Mouse (Mus musculus) heart, embryonic 14.5 days (tissue): ENCODE measurements at regions not wholly inside any gene's neighbourhood (a gene's known extent, or its start where the extent isn't known, plus 50 kb on each side); places are given as distances from the start of the nearest gene placed in this dataset.

Experiments
- ATAC-seq: fragments of 200-750 bp; cut with Nextera tagmentation; 2 replicates; pipeline ENCODE4 v1.8.0; 2017; ENCODE audit warnings: low read depth, moderate TSS enrichment; ENCODE audit not compliant: insufficient number of reproducible peaks, insufficient read depth, low FRiP score
- H3K27ac ChIP-seq, 2 experiments: fragments of 200-500 bp in 1 of 2; fragments of 300-500 bp in 1 of 2; sonication (generic) in 1 of 2; replicated peaks in 1 of 2; 2 replicates each; pipeline ENCODE4 v1.5.1; 2012 to 2014; ENCODE audit warnings: low read depth in 2 of 2, low read length in 2 of 2, control low read depth in 1 of 2, mild to moderate bottlenecking in 1 of 2, mixed read lengths in 1 of 2; ENCODE audit not compliant: control insufficient read depth in 1 of 2, insufficient read depth in 1 of 2
- H3K27me3 ChIP-seq: fragments of 300-500 bp; sonication (generic); 2 replicates; pipeline ENCODE4 v1.6.1; 2014; ENCODE audit warnings: mild to moderate bottlenecking, low read length, control low read depth; ENCODE audit not compliant: control insufficient read depth, insufficient read depth
- H3K36me3 ChIP-seq: fragments of 300-500 bp; sonication (generic); 2 replicates; pipeline ENCODE4 v1.6.1; 2014; ENCODE audit warnings: mild to moderate bottlenecking, control low read depth, low read length, mixed read lengths; ENCODE audit not compliant: control insufficient read depth, insufficient read depth
- H3K4me1 ChIP-seq, 2 experiments: fragments of 200-500 bp in 1 of 2; fragments of 300-500 bp in 1 of 2; sonication (generic) in 1 of 2; 2 replicates each; pipeline ENCODE4 v1.6.1; 2012 to 2014; ENCODE audit warnings: low read length in 2 of 2, control low read depth in 1 of 2, mixed read lengths in 1 of 2; ENCODE audit not compliant: control insufficient read depth in 2 of 2, insufficient read depth in 2 of 2
- H3K4me2 ChIP-seq: fragments of 300-500 bp; sonication (generic); 2 replicates; pipeline ENCODE4 v1.6.1; 2014; ENCODE audit warnings: mild to moderate bottlenecking, low read length
- H3K4me3 ChIP-seq, 2 experiments: fragments of 200-500 bp in 1 of 2; fragments of 300-500 bp in 1 of 2; sonication (generic) in 1 of 2; 2 replicates each; pipeline ENCODE4 v1.5.1; 2012 to 2014; ENCODE audit warnings: low read length in 2 of 2, mild to moderate bottlenecking in 2 of 2, control low read depth in 1 of 2, low read depth in 1 of 2, moderate library complexity in 1 of 2; ENCODE audit not compliant: control insufficient read depth in 1 of 2, insufficient read depth in 1 of 2
- H3K9ac ChIP-seq: fragments of 300-500 bp; sonication (generic); 2 replicates; pipeline ENCODE4 v1.6.1; 2014; ENCODE audit warnings: mild to moderate bottlenecking, low read length
- H3K9me3 ChIP-seq: fragments of 300-500 bp; sonication (generic); 2 replicates; pipeline ENCODE4 v1.6.1; 2016; ENCODE audit warnings: low read length, control low read depth; ENCODE audit not compliant: control insufficient read depth
- WGBS: fragments of 180-500 bp; shearing (Covaris S2); extraction: QIAGEN DNeasy Blood & Tissue Kit; methylation state at CpG from one replicate; pipeline ENCODE4 v1.1.7; 2014; 5-methylcytosine and 5-hydroxymethylcytosine counted together

GRCm38 (mm10) chr3:149275478-149276132 is 285.2 kb upstream of the Adgrl2 start:
- Histone ChIP-seq H3K27ac (no peak overlapping the region; a peak in 2 of 4 replicates), H3K4me3 (no peak overlapping the region), H3K4me1 (peaks cover 0 to 7% of the 10 kb centered on the region in 2 experiments; a peak in 2 of 4 replicates), H3K27me3 (no peaks in the 10 kb centered on the region), H3K9me3 (no peaks in the 10 kb centered on the region), H3K4me2 (no peak overlapping the region), H3K9ac (no peak overlapping the region), H3K36me3 (no peaks in the 10 kb centered on the region)
- ATAC-seq = 0 out of 2 replicates have a peak, but pooled peaks have one; percentile 35
- 52% methylated on average over 6 of the region's 6 CpGs for WGBS

DNA sequence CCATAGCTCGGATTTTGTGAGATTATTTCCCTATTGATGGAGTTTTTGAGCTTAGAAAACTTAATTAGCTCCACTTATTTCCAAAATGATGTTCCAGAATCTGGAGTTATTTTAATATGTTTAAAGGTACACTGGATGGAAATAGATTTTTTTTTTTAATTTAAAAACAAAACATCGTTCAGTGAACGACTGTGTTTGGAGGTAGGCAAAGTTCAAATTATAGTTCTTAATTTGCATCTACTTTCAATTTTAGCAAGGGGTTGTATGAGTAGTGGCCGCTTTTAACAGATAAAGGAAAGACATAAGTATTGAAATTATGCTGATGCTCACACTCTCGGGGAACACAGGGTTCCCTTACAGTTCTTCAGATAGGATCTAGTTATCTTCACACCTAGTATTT is 284.6 kb upstream of the Adgrl2 start:
- Histone ChIP-seq H3K4me2 (peak overlapping the region; percentile 42), H3K4me1 (peaks cover 0 to 7% of the 10 kb centered on the region in 2 experiments; a peak in 2 of 4 replicates), H3K27ac (no peak overlapping the region; a peak in 1 of 4 replicates), H3K9ac (no peak overlapping the region), H3K4me3 (no peak overlapping the region), H3K27me3 (no peaks in the 10 kb centered on the region), H3K36me3 (no peaks in the 10 kb centered on the region), H3K9me3 (no peaks in the 10 kb centered on the region)
- WGBS = 79% methylated on average over 5 of the region's 5 CpGs
- ATAC-seq = no peak

- no peak for ATAC-seq
- H3K27me3 ChIP-seq = no peaks in the 10 kb centered on the region
- H3K4me2 ChIP-seq = peak overlapping the region; percentile 42
- no peaks in the 10 kb centered on the region for H3K9me3 ChIP-seq
- H3K9ac ChIP-seq = no peak overlapping the region
- H3K36me3 ChIP-seq = no peaks in the 10 kb centered on the region
- H3K4me3 ChIP-seq = 0 out of 4 replicates have a peak overlapping the region, but pooled peaks of 1 of the 2 experiments have one; percentile 4
- H3K27ac ChIP-seq = no peak overlapping the region
- WGBS = 30% methylated on average over 12 of the region's 12 CpGs
- peaks cover 0 to 7% of the 10 kb centered on the region in 2 experiments; a peak in 2 of 4 replicates for H3K4me1 ChIP-seq
These were observed 283.8 kb upstream of the Adgrl2 start for GRCm38 (mm10) chr3:149273993-149274692.

DNA sequence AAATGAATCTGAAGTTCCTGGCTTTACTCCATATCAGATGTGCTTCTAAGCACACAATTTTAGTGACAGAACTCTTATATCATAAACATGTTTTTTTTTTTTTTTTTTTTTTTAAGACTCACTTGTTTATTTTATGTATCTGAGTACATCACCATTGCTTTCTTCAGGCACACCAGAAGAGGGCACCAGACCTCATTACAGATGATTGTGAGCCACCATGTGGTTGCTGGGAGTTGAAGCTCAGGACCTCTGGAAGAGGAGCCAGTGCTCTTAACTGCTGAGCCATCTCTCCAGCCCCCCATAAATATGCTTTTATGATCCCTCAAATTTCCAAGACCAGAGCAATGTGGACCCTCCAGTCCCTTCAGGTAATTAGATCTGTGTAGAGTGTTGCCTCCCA is 280.1 kb upstream of the Adgrl2 start:
- H3K4me1 ChIP-seq = peaks cover 0 to 7% of the 10 kb centered on the region in 2 experiments; a peak in 2 of 4 replicates

GRCm38 (mm10) chr3:149262332-149262970 is 272.1 kb upstream of the Adgrl2 start:
- no peak for ATAC-seq
- no peak overlapping the region for H3K9ac ChIP-seq
- no peaks in the 10 kb centered on the region for H3K9me3 ChIP-seq
- 0 out of 4 replicates have a peak overlapping the region, but pooled peaks of 1 of the 2 experiments have one; percentile 19 for H3K27ac ChIP-seq
- H3K4me2 ChIP-seq = no peak overlapping the region
- H3K4me3 ChIP-seq = no peak overlapping the region
- peaks cover 5 to 16% of the 10 kb centered on the region in 2 experiments for H3K4me1 ChIP-seq
- WGBS = 23% methylated on average over 3 of the region's 3 CpGs
- no peaks in the 10 kb centered on the region for H3K27me3 ChIP-seq
- H3K36me3 ChIP-seq = no peaks in the 10 kb centered on the region

More for the DNA sequence above, 280.1 kb upstream of the Adgrl2 start:
- no peak overlapping the region for H3K9ac ChIP-seq
- H3K36me3 ChIP-seq = no peaks in the 10 kb centered on the region
- no peak overlapping the region for H3K27ac ChIP-seq
- no peaks in the 10 kb centered on the region for H3K9me3 ChIP-seq
- H3K4me2 ChIP-seq = no peak overlapping the region
- H3K4me3 ChIP-seq = no peak overlapping the region
- no peaks in the 10 kb centered on the region for H3K27me3 ChIP-seq
- no peak for ATAC-seq

- H3K4me1 ChIP-seq = peaks cover 7 to 19% of the 10 kb centered on the region in 2 experiments
- H3K27me3 ChIP-seq = no peaks in the 10 kb centered on the region
- no peak for ATAC-seq
- H3K36me3 ChIP-seq = no peaks in the 10 kb centered on the region
- H3K9ac ChIP-seq = no peak overlapping the region
- H3K4me3 ChIP-seq = no peak overlapping the region
- H3K27ac ChIP-seq = 0 out of 4 replicates have a peak overlapping the region, but pooled peaks of 1 of the 2 experiments have one; percentile 11
- 95% methylated on average over 6 of the region's 6 CpGs for WGBS
- no peak overlapping the region for H3K4me2 ChIP-seq
- H3K9me3 ChIP-seq = no peaks in the 10 kb centered on the region
These were observed 271.4 kb upstream of the Adgrl2 start for GRCm38 (mm10) chr3:149261764-149262163.

DNA sequence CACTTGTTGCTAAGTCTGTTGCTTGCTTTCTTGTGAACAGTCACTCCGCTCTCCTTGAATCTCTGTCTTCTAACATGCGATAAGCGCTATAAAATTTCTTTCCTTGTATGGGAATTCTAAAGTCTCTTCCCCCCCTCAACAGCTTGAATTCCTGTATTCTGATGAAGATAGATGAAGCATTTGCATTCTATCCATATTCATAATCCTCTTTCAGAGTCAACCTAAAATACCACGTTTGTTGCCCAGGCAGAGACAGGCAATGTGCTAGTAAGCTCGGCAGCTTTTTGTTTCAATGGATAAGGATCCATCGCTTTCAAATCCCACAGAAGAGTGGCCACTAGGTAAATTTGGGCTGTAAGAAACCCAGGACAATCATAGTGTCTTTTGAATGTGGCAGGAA is 268.5 kb upstream of the Adgrl2 start:
- Histone ChIP-seq H3K4me1 (peaks cover 7 to 27% of the 10 kb centered on the region in 2 experiments), H3K27ac (no peak overlapping the region), H3K4me2 (no peak overlapping the region), H3K9ac (no peak overlapping the region), H3K9me3 (no peaks in the 10 kb centered on the region), H3K4me3 (no peak overlapping the region), H3K36me3 (no peaks in the 10 kb centered on the region), H3K27me3 (no peaks in the 10 kb centered on the region)
- WGBS = 89% methylated on average over 6 of the region's 6 CpGs
- ATAC-seq = no peak
